Mouse (Mus musculus) heart, embryonic 11.5 days (tissue): Measurements from ENCODE around the gene Gm10392. TPM values are rescaled to one million over a fixed set of nuclear protein-coding genes. Genes with fewer than 3 reads are reported as not detected.
A peak's percentile ranks its signal among the peaks of the same experiment; 100 is the strongest.

Experiments used
- ATAC-seq: fragments of 200-750 bp; cut with Nextera tagmentation; replicated peaks from 2 replicates; pipeline ENCODE4 v1.8.0; 2017; ENCODE audit warnings: moderate library complexity; ENCODE audit not compliant: insufficient number of reproducible peaks, low FRiP score, low TSS enrichment
- H3K27ac ChIP-seq: fragments of 300-500 bp; sonication (generic); 2 replicates; pipeline ENCODE4 v1.5.1; 2014; ENCODE audit warnings: mild to moderate bottlenecking, low read depth, low read length
- H3K27me3 ChIP-seq: fragments of 300-500 bp; sonication (generic); 2 replicates; pipeline ENCODE4 v1.6.1; 2014; ENCODE audit warnings: mild to moderate bottlenecking, low read length, mixed read lengths; ENCODE audit not compliant: control insufficient read depth, insufficient read depth
- H3K36me3 ChIP-seq: fragments of 300-500 bp; sonication (generic); 2 replicates; pipeline ENCODE4 v1.6.1; 2014; ENCODE audit warnings: mild to moderate bottlenecking, low read length, moderate library complexity, mixed read lengths; ENCODE audit not compliant: control insufficient read depth, insufficient read depth
- H3K4me1 ChIP-seq: fragments of 300-500 bp; sonication (generic); 2 replicates; pipeline ENCODE4 v1.6.1; 2014; ENCODE audit warnings: low read length; ENCODE audit not compliant: control insufficient read depth, insufficient read depth
- H3K4me2 ChIP-seq: fragments of 300-500 bp; sonication (generic); 2 replicates; pipeline ENCODE4 v1.6.1; 2014; ENCODE audit warnings: mild to moderate bottlenecking, moderate library complexity
- H3K4me3 ChIP-seq: fragments of 300-500 bp; sonication (generic); 2 replicates; pipeline ENCODE4 v1.5.1; 2014; ENCODE audit warnings: low read depth, low read length
- H3K9ac ChIP-seq: fragments of 300-500 bp; sonication (generic); 2 replicates; pipeline ENCODE4 v1.6.1; 2014; ENCODE audit warnings: mild to moderate bottlenecking, low read depth, low read length, moderate library complexity
- H3K9me3 ChIP-seq: fragments of 300-500 bp; sonication (generic); replicated peaks from 2 replicates; pipeline ENCODE4 v1.6.1; 2016; ENCODE audit warnings: low read length; ENCODE audit not compliant: control insufficient read depth
- WGBS: fragments of 180-500 bp; shearing (Covaris S2); extraction: QIAGEN DNeasy Blood & Tissue Kit; methylation state at CpG from one replicate; pipeline ENCODE4 v1.1.7; 2014; ENCODE audit not compliant: insufficient replicate concordance; 5-methylcytosine and 5-hydroxymethylcytosine counted together
- polyA plus RNA-seq: library from polyadenylated mRNA; unstranded; fragments of >200 nt; fragmentation: Nextera tagmentation; extraction: Ambion mirVana; gene quantifications from 2 replicates; pipeline ENCODE4 v1.2.1, GENCODE M21; 2014

The Gm10392 gene
- polyA plus RNA-seq, 1 experiment from 2014 or later = 0.13 TPM

- no peaks in the 10 kb centered on the region for H3K9me3 ChIP-seq
- H3K27ac ChIP-seq = no peak overlapping the region
- no peak for ATAC-seq
- 64% methylated on average over 6 of the region's 6 CpGs for WGBS
- H3K27me3 ChIP-seq = peaks cover 6% of the 10 kb centered on the region; the same call in 1 of the 2 replicates
- H3K4me2 ChIP-seq = no peak overlapping the region; the same call in 1 of the 2 replicates
- peaks cover 46% of the 10 kb centered on the region for H3K4me1 ChIP-seq
- H3K36me3 ChIP-seq = no peaks in the 10 kb centered on the region
- no peak overlapping the region for H3K9ac ChIP-seq
- H3K4me3 ChIP-seq = no peak overlapping the region
Observed at GRCm38 (mm10) chr11:77490451-77490850, 28.5 kb downstream of the Gm10392 start.

- H3K36me3 ChIP-seq = no peaks in the 10 kb centered on the region
- ATAC-seq = no peak
- H3K9me3 ChIP-seq = no peaks in the 10 kb centered on the region
- peak within 1 kb of the TSS; percentile 96 for H3K4me2 ChIP-seq
- H3K27me3 ChIP-seq = peaks cover 6% of the 10 kb centered on the region; the same call in 1 of the 2 replicates
- H3K9ac ChIP-seq = peak within 1 kb of the TSS; percentile 82
- peak within 1 kb of the TSS; percentile 84 for H3K4me3 ChIP-seq
- WGBS = under 1% methylated on average over 44 of the region's 87 CpGs
- H3K4me1 ChIP-seq = peaks cover 39% of the 10 kb centered on the region
- no peak within 1 kb of the TSS for H3K27ac ChIP-seq
Observed at GRCm38 (mm10) chr11:77489591-77490235, 29.3 kb downstream of the Gm10392 start, which contains the start of gene Ankrd13b. Gene Ankrd13b, minus strand, starts transcription at chr11:77489678.

- 4% methylated on average over 52 of the region's 55 CpGs for WGBS
- Histone ChIP-seq H3K4me2 (peak overlapping the region; percentile 96), H3K4me1 (peaks cover 32% of the 10 kb centered on the region), H3K27ac (no peak overlapping the region), H3K27me3 (peaks cover 6% of the 10 kb centered on the region; the same call in 1 of the 2 replicates), H3K4me3 (peak overlapping the region; percentile 84), H3K9me3 (no peaks in the 10 kb centered on the region), H3K36me3 (no peaks in the 10 kb centered on the region), H3K9ac (peak overlapping the region; percentile 82)
- ATAC-seq = no peak
Observed at GRCm38 (mm10) chr11:77488771-77489581, 30.0 kb downstream of the Gm10392 start.

- Histone ChIP-seq H3K9ac (no peak overlapping the region), H3K9me3 (no peaks in the 10 kb centered on the region), H3K27me3 (peaks cover 6% of the 10 kb centered on the region; the same call in 1 of the 2 replicates), H3K4me1 (peaks cover 26% of the 10 kb centered on the region), H3K4me2 (no peak overlapping the region), H3K4me3 (no peak overlapping the region), H3K36me3 (no peaks in the 10 kb centered on the region), H3K27ac (no peak overlapping the region)
- no peak for ATAC-seq
- WGBS = 82% methylated on average over 5 of the region's 5 CpGs
Observed at GRCm38 (mm10) chr11:77486798-77487197, 32.2 kb downstream of the Gm10392 start.

- Histone ChIP-seq H3K9ac (no peak overlapping the region), H3K36me3 (no peaks in the 10 kb centered on the region), H3K4me3 (no peak overlapping the region), H3K4me1 (peaks cover 16% of the 10 kb centered on the region), H3K27ac (no peak overlapping the region), H3K9me3 (no peaks in the 10 kb centered on the region), H3K4me2 (no peak overlapping the region; the same call in 1 of the 2 replicates), H3K27me3 (peaks cover 6% of the 10 kb centered on the region; the same call in 1 of the 2 replicates)
- no peak for ATAC-seq
- 62% methylated on average over 6 of the region's 6 CpGs for WGBS
Observed at GRCm38 (mm10) chr11:77485229-77485628, 33.8 kb downstream of the Gm10392 start.

GRCm38 (mm10) chr11:77483510-77484255, 35.3 kb downstream of the Gm10392 start:
- H3K27ac ChIP-seq = no peak overlapping the region
- H3K27me3 ChIP-seq = peaks cover 4% of the 10 kb centered on the region; the same call in 1 of the 2 replicates
- H3K4me1 ChIP-seq = peaks cover 10% of the 10 kb centered on the region
- no peak for ATAC-seq
- no peaks in the 10 kb centered on the region for H3K9me3 ChIP-seq
- no peaks in the 10 kb centered on the region for H3K36me3 ChIP-seq
- no peak overlapping the region for H3K4me3 ChIP-seq
- H3K9ac ChIP-seq = no peak overlapping the region
- WGBS = 29% methylated on average over 11 of the region's 11 CpGs
- H3K4me2 ChIP-seq = no peak overlapping the region

- H3K9ac ChIP-seq = no peak overlapping the region
- no peaks in the 10 kb centered on the region for H3K9me3 ChIP-seq
- 48% methylated on average over 3 of the region's 3 CpGs for whole genome bisulfite sequencing
- H3K27ac ChIP-seq = no peak overlapping the region
- no peaks in the 10 kb centered on the region for H3K36me3 ChIP-seq
- no peak overlapping the region for H3K4me2 ChIP-seq
- no peak for ATAC-seq
- no peak overlapping the region for H3K4me3 ChIP-seq
- H3K27me3 ChIP-seq = no peaks in the 10 kb centered on the region
- H3K4me1 ChIP-seq = peaks cover 8% of the 10 kb centered on the region
Observed at GRCm38 (mm10) chr11:77483043-77483442, 36.0 kb downstream of the Gm10392 start.

GRCm38 (mm10) chr11:77476895-77477294, 42.1 kb downstream of the Gm10392 start:
- 80% methylated on average over 6 of the region's 6 CpGs for WGBS
- no peak overlapping the region for H3K9ac ChIP-seq
- H3K4me1 ChIP-seq = no peaks in the 10 kb centered on the region

More at GRCm38 (mm10) chr11:77476895-77477294, 42.1 kb downstream of the Gm10392 start:
- Histone ChIP-seq H3K4me2 (no peak overlapping the region), H3K4me3 (no peak overlapping the region), H3K27me3 (0 out of 2 replicates have a peak, but pooled peaks cover 2% of the 10 kb centered on the region), H3K36me3 (no peaks in the 10 kb centered on the region; the same call in 1 of the 2 replicates), H3K27ac (no peak overlapping the region), H3K9me3 (no peaks in the 10 kb centered on the region)
- no peak for ATAC-seq
